Mouse (Mus musculus): ENCODE data around the gene Ccdc77. TPM values are rescaled to one million over a fixed set of nuclear protein-coding genes. Genes with fewer than 3 reads are reported as not detected.
A peak's percentile ranks its signal among the peaks of the same experiment; 100 is the strongest.

Gene Ccdc77
- polyA plus RNA-seq, 1 experiment from 2014 or later, result 14.2 TPM

- no peak for ATAC-seq (ENCODE audit: low FRiP score)
- Histone ChIP-seq H3K4me2 (peak overlapping the region; percentile 63), H3K9me3 (no peaks in the 10 kb centered on the region), H3K9ac (peak overlapping the region; percentile 63), H3K4me3 (peak overlapping the region; percentile 51), H3K27me3 (no peaks in the 10 kb centered on the region), H3K4me1 (replicated peaks) (peaks cover 9% of the 10 kb centered on the region), H3K36me3 (peaks cover 4% of the 10 kb centered on the region; the same call in 1 of the 2 replicates), H3K27ac (no peak overlapping the region)
- 41% methylated on average over 5 of the region's 5 CpGs for WGBS
Observed at GRCm38 (mm10) chr6:120356478-120356877, 7.7 kb downstream of the Ccdc77 start.

DNA sequence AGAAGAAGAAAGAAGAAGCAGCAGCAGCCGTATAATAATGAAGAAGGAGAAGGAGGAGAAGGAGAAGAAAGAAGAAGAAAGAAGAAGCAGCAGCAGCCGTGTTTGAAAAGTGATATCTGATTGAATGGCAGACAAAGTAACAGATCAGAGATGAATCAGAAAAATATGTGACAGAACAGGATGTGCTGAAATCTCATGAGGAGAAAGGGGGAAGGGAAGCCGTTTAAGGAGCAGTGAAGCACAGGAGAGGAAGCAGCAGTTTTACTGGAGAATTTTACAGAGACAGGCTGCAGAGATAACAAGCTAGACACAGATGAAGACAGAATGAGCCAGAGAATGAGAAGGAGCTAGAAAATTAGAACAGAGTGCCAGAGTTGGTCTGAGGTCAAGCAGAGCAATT, 15.2 kb downstream of the Ccdc77 start:
- H3K9ac ChIP-seq, result no peak overlapping the region
- no peak overlapping the region for H3K4me2 ChIP-seq
- H3K9me3 ChIP-seq, result no peaks in the 10 kb centered on the region
- peaks cover 40% of the 10 kb centered on the region for H3K36me3 ChIP-seq
- no peak for ATAC-seq (ENCODE audit: low FRiP score)
- no peaks in the 10 kb centered on the region for H3K27me3 ChIP-seq
- no peaks in the 10 kb centered on the region for H3K4me1 ChIP-seq (replicated peaks)
- H3K4me3 ChIP-seq, result no peak overlapping the region
- WGBS, result 95% methylated on average over 3 of the region's 3 CpGs
- H3K27ac ChIP-seq, result no peak overlapping the region

GRCm38 (mm10) chr6:120343992-120344391, 20.2 kb downstream of the Ccdc77 start:
- no peaks in the 10 kb centered on the region for H3K27me3 ChIP-seq
- H3K36me3 ChIP-seq, result peaks cover 46% of the 10 kb centered on the region
- WGBS, result 60% methylated on average over 1 of the region's 1 CpGs
- H3K27ac ChIP-seq, result no peak overlapping the region
- H3K4me1 ChIP-seq (replicated peaks), result no peaks in the 10 kb centered on the region
- ATAC-seq (ENCODE audit: low FRiP score), result no peak
- H3K4me3 ChIP-seq, result no peak overlapping the region
- H3K9ac ChIP-seq, result no peak overlapping the region
- H3K9me3 ChIP-seq, result no peaks in the 10 kb centered on the region
- no peak overlapping the region for H3K4me2 ChIP-seq

GRCm38 (mm10) chr6:120332351-120332750, 31.8 kb downstream of the Ccdc77 start:
- Histone ChIP-seq H3K4me2 (no peak overlapping the region), H3K4me3 (no peak overlapping the region), H3K9ac (no peak overlapping the region), H3K4me1 (replicated peaks) (no peaks in the 10 kb centered on the region), H3K27ac (no peak overlapping the region), H3K36me3 (peaks cover 76% of the 10 kb centered on the region), H3K27me3 (no peaks in the 10 kb centered on the region), H3K9me3 (no peaks in the 10 kb centered on the region)
- WGBS, result 81% methylated on average over 2 of the region's 2 CpGs
- ATAC-seq (ENCODE audit: low FRiP score), result no peak

- H3K36me3 ChIP-seq, result peaks cover 18% of the 10 kb centered on the region
- ATAC-seq (ENCODE audit: low FRiP score), result no peak
- H3K27ac ChIP-seq, result no peak overlapping the region
- WGBS, result 30% methylated on average over 6 of the region's 6 CpGs
- H3K4me1 ChIP-seq (replicated peaks), result no peaks in the 10 kb centered on the region
- H3K4me3 ChIP-seq, result no peak overlapping the region
- no peaks in the 10 kb centered on the region for H3K9me3 ChIP-seq
- no peaks in the 10 kb centered on the region for H3K27me3 ChIP-seq
- H3K9ac ChIP-seq, result no peak overlapping the region
- no peak overlapping the region for H3K4me2 ChIP-seq
Observed at GRCm38 (mm10) chr6:120324295-120324927, 39.8 kb downstream of the Ccdc77 start.

GRCm38 (mm10) chr6:120320369-120320768, 43.8 kb downstream of the Ccdc77 start:
- H3K36me3 ChIP-seq, result peaks cover 8% of the 10 kb centered on the region
- H3K27ac ChIP-seq, result no peak overlapping the region
- WGBS, result 70% methylated on average over 2 of the region's 2 CpGs
- ATAC-seq (ENCODE audit: low FRiP score), result no peak
- no peaks in the 10 kb centered on the region for H3K27me3 ChIP-seq
- no peak overlapping the region for H3K4me3 ChIP-seq
- H3K9me3 ChIP-seq, result no peaks in the 10 kb centered on the region
- no peak overlapping the region for H3K9ac ChIP-seq
- H3K4me2 ChIP-seq, result no peak overlapping the region
- no peaks in the 10 kb centered on the region for H3K4me1 ChIP-seq (replicated peaks)

- ATAC-seq (ENCODE audit: low FRiP score), result no peak
- 90% methylated on average over 9 of the region's 9 CpGs for WGBS
- Histone ChIP-seq H3K9ac (no peak overlapping the region), H3K27me3 (no peaks in the 10 kb centered on the region), H3K27ac (no peak overlapping the region), H3K4me3 (no peak overlapping the region), H3K4me1 (replicated peaks) (no peaks in the 10 kb centered on the region), H3K36me3 (no peaks in the 10 kb centered on the region), H3K4me2 (no peak overlapping the region), H3K9me3 (no peaks in the 10 kb centered on the region)
Observed at GRCm38 (mm10) chr6:120319129-120319528, 45.0 kb downstream of the Ccdc77 start.

DNA sequence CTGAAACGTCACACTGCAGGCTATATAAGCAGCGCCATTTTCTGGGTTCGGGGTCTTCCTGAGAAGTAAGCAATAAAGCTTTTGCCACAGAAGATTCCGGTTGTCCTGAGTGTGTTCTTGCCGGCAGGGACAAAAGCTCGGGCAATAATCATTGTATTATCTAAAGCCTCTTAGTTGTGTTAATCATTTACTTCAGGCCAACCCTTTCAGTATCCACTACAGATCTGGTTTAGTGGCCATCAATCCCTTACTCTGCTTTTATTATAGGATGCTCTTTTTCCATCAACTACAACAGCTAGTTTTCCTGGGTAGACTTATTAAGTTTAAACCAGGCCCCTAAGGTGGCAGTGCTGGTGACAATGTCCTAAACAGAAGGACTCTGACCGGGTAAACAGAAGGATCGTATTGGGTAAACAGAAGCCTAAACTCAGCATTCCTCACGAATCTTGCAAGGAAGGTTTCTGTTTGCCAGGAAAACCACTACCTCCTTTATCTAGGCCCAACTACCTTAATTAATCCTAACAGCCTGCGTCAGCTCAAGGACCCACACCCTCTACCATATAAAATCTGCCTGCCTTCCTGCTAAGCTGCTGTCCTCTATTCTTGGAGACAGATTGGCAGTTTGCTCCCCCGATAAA, 45.8 kb downstream of the Ccdc77 start:
- WGBS, result 72% methylated on average over 11 of the region's 11 CpGs
- H3K27me3 ChIP-seq, result no peaks in the 10 kb centered on the region
- no peak for ATAC-seq (ENCODE audit: low FRiP score)
- H3K9ac ChIP-seq, result no peak overlapping the region
- H3K9me3 ChIP-seq, result no peaks in the 10 kb centered on the region
- H3K36me3 ChIP-seq, result no peaks in the 10 kb centered on the region
- H3K4me2 ChIP-seq, result no peak overlapping the region
- H3K4me1 ChIP-seq (replicated peaks), result no peaks in the 10 kb centered on the region
- no peak overlapping the region for H3K27ac ChIP-seq
- H3K4me3 ChIP-seq, result no peak overlapping the region

GRCm38 (mm10) chr6:120312443-120312842, 51.7 kb downstream of the Ccdc77 start:
- ATAC-seq (ENCODE audit: low FRiP score), result no peak
- Histone ChIP-seq H3K4me1 (replicated peaks) (no peaks in the 10 kb centered on the region), H3K9me3 (no peaks in the 10 kb centered on the region), H3K9ac (no peak overlapping the region), H3K27me3 (no peaks in the 10 kb centered on the region), H3K4me2 (no peak overlapping the region), H3K27ac (no peak overlapping the region), H3K4me3 (no peak overlapping the region), H3K36me3 (no peaks in the 10 kb centered on the region)
- 83% methylated on average over 5 of the region's 5 CpGs for WGBS

- no peaks in the 10 kb centered on the region for H3K27me3 ChIP-seq
- H3K36me3 ChIP-seq, result no peaks in the 10 kb centered on the region
- H3K27ac ChIP-seq, result no peak overlapping the region
- ATAC-seq (ENCODE audit: low FRiP score), result no peak
- no peaks in the 10 kb centered on the region for H3K9me3 ChIP-seq
- 66% methylated on average over 3 of the region's 3 CpGs for WGBS
- no peak overlapping the region for H3K9ac ChIP-seq
- no peaks in the 10 kb centered on the region for H3K4me1 ChIP-seq (replicated peaks)
- H3K4me2 ChIP-seq, result no peak overlapping the region
- H3K4me3 ChIP-seq, result no peak overlapping the region
Observed at GRCm38 (mm10) chr6:120309787-120310186, 54.4 kb downstream of the Ccdc77 start.

- no peak overlapping the region for H3K27ac ChIP-seq
- no peaks in the 10 kb centered on the region for H3K9me3 ChIP-seq
- H3K36me3 ChIP-seq, result no peaks in the 10 kb centered on the region
- no peaks in the 10 kb centered on the region for H3K27me3 ChIP-seq
- no peak overlapping the region for H3K4me3 ChIP-seq
- 69% methylated on average over 9 of the region's 9 CpGs for WGBS
- no peak overlapping the region for H3K4me2 ChIP-seq
- no peaks in the 10 kb centered on the region for H3K4me1 ChIP-seq (replicated peaks)
- no peak overlapping the region for H3K9ac ChIP-seq
- no peak for ATAC-seq (ENCODE audit: low FRiP score)
Observed at GRCm38 (mm10) chr6:120309338-120309737, 54.8 kb downstream of the Ccdc77 start.

DNA sequence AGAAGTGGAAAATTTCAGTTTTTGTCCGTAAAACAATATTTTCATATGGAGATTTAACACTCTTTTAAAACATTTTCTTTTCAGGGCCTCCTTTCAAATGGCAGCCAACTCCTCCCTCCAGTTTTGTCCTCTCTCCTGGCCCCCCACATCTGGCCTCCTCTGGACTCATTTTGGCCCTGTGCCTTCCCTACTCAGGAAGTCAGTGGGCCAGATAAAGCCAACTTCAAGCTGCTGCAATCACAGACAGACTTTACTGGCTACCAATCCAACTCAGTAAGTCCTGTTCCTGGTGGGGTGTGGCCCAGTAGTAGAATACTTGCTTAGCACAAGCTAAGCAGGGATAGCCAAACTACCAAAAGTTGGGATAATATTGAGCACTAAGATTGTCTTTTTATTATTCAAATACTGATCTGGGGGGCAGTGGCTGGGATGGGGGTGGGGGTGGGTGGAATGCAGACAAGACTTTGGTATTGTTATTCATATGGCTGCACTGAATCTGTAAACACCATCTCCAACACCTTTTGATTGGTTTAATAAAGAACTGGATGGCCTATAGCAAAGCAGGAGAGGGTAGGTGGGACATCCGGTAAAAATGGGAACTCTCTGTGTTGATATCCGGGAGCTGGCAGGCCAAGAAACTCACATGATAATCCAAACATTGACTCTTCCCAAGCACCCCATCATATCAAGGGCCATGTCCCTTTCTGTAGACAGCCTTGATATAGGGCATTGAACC, 57.1 kb downstream of the Ccdc77 start:
- Histone ChIP-seq H3K4me1 (replicated peaks) (no peaks in the 10 kb centered on the region), H3K4me3 (no peak overlapping the region), H3K9ac (no peak overlapping the region), H3K9me3 (no peaks in the 10 kb centered on the region), H3K27me3 (0 out of 2 replicates have a peak, but pooled peaks cover 3% of the 10 kb centered on the region), H3K27ac (no peak overlapping the region), H3K36me3 (no peaks in the 10 kb centered on the region), H3K4me2 (no peak overlapping the region)
- ATAC-seq (ENCODE audit: low FRiP score), result no peak
- WGBS, result 85% methylated on average over 3 of the region's 3 CpGs

Data from hindbrain, embryonic 13.5 days (tissue).